Mouse (Mus musculus) embryo, embryonic 11.5 days (tissue): Measurements from ENCODE around the gene Bcl7a.

ENCODE experiments used
- DNase-seq: peaks from one replicate; pipeline ENCODE4 v3.0.0-alpha.2; 2012; ENCODE audit warnings: low read depth, low spot score

The Bcl7a gene

GRCm38 (mm10) chr5:123343707-123344627, at the start of gene Bcl7a:
TSS of gene Bcl7a (plus strand) at chr5:123343834.
- DNase-seq = peak; percentile 87

GRCm38 (mm10) chr5:123294653-123295052, 49.0 kb upstream of the Bcl7a start:
- no peak for DNase-seq

- DNase-seq = no peak
Measured at GRCm38 (mm10) chr5:123296224-123296806, 47.3 kb upstream of the Bcl7a start.

GRCm38 (mm10) chr5:123296972-123297754, 46.5 kb upstream of the Bcl7a start:
- DNase-seq = no peak

GRCm38 (mm10) chr5:123297830-123298229, 45.8 kb upstream of the Bcl7a start:
- no peak for DNase-seq

GRCm38 (mm10) chr5:123298526-123298925, 45.1 kb upstream of the Bcl7a start:
- no peak for DNase-seq

- DNase-seq = no peak
Measured at GRCm38 (mm10) chr5:123300496-123301034, 43.1 kb upstream of the Bcl7a start.

- DNase-seq = no peak
Measured at GRCm38 (mm10) chr5:123301780-123302521, 41.7 kb upstream of the Bcl7a start.

- DNase-seq = no peak
Measured at GRCm38 (mm10) chr5:123307630-123308282, 35.9 kb upstream of the Bcl7a start.

GRCm38 (mm10) chr5:123309816-123310215, 33.8 kb upstream of the Bcl7a start:
- DNase-seq = no peak

GRCm38 (mm10) chr5:123310221-123310620, 33.4 kb upstream of the Bcl7a start:
- no peak for DNase-seq

GRCm38 (mm10) chr5:123313058-123313630, 30.5 kb upstream of the Bcl7a start:
- DNase-seq = no peak

- no peak for DNase-seq
Measured at GRCm38 (mm10) chr5:123313851-123314380, 29.7 kb upstream of the Bcl7a start.

- DNase-seq = no peak
Measured at GRCm38 (mm10) chr5:123315219-123315866, 28.3 kb upstream of the Bcl7a start.

- no peak for DNase-seq
Measured at GRCm38 (mm10) chr5:123317992-123318391, 25.6 kb upstream of the Bcl7a start.

GRCm38 (mm10) chr5:123320136-123320535, 23.5 kb upstream of the Bcl7a start:
- no peak for DNase-seq

- DNase-seq = no peak
Measured at GRCm38 (mm10) chr5:123324242-123324641, 19.4 kb upstream of the Bcl7a start.

GRCm38 (mm10) chr5:123326006-123326750, 17.5 kb upstream of the Bcl7a start:
- no peak for DNase-seq

GRCm38 (mm10) chr5:123326751-123327148, 16.9 kb upstream of the Bcl7a start:
- DNase-seq = no peak
